Mouse (Mus musculus) bone marrow macrophage, adult 2 months (primary cell): ENCODE measurements around the gene Lzts2.

Source experiments
- CTCF ChIP-seq: IDR thresholded peaks from 2 replicates; pipeline ENCODE4 v1.5.1; 2012; ENCODE audit warnings: low read depth, mild to moderate bottlenecking, low read length, moderate library complexity
- POLR2A ChIP-seq: IDR thresholded peaks from 2 replicates; pipeline ENCODE4 v1.6.1; 2012; ENCODE audit warnings: mild to moderate bottlenecking, low read depth, low read length, borderline replicate concordance

- TF ChIP-seq CTCF: no peak
- no peak for TF ChIP-seq POLR2A
Observed at GRCm38 (mm10) chr19:45056364-45056763, 42.1 kb downstream of the Lzts2 start.
